In the genomic region with DNA sequence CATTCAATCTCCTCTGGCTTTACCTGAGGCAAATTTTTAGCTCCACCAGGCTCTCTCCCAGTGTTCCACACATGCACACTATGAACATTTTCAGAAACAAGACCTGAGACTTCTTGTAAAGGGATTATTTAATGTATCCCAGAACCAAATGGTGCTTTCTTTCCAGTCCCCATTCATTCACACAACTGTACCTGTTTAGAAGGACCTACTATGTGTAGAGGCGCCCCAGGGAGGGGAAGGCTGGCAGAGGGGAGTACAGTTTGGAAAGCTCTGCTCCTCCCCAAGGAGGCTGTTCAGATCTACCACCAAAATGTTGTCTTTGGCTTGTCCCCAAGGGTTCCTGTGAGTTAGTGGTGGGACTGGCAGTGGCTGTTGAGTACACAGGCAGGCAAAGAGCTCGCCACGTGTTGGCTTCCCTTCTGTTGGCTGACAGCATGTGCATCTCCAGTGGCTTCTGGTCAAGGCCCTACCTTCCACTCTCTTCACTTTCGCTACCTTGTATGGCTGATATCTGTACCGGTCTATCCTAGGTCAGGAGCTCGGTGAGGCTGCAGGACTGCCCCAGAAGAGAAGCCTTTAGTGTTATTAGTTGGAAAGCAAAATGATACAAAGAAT, we compare ENCODE assay signal across 1 mouse cellular context.
A peak's percentile ranks its signal among the peaks of the same experiment; 100 is the strongest.
TF ChIP-seq lines count a peak whose summit lies in the region.

No protein-coding gene starts in this region.

TF ChIP-seq in MEL, 35 proteins besides CTCF, POLR2A, EP300 and RAD21:
- no peak for TF ChIP-seq HCFC1 (IDR thresholded peaks at IDR 0.05; ENCODE audit: low read depth, low read length)
- TF ChIP-seq UBTF (IDR thresholded peaks at IDR 0.05; ENCODE audit: borderline replicate concordance, insufficient read depth, low read depth, low read length): no peak
- TF ChIP-seq BHLHE40 (IDR thresholded peaks at IDR 0.05; ENCODE audit: borderline replicate concordance, low read depth, low read length): no peak
- TF ChIP-seq ELF1 (IDR thresholded peaks at IDR 0.05; ENCODE audit: low read depth, low read length): no peak
- TF ChIP-seq MAX (IDR thresholded peaks at IDR 0.05; ENCODE audit: low read length): peak; percentile 67
- TF ChIP-seq TCF12 (IDR thresholded peaks at IDR 0.05; ENCODE audit: low read depth, low read length): no peak
- TF ChIP-seq GATA1 (IDR thresholded peaks at IDR 0.05; ENCODE audit: low read depth, low read length): no peak
- no peak for TF ChIP-seq USF1 (IDR thresholded peaks at IDR 0.05; ENCODE audit: low read depth, low read length)
- 0 out of 2 replicates have a peak, but pooled peaks have one; percentile 33 for TF ChIP-seq CHD1 (IDR thresholded peaks at IDR 0.05; ENCODE audit: low read depth, low read length)
- no peak for TF ChIP-seq MYB (IDR thresholded peaks at IDR 0.05; ENCODE audit: low read depth, low read length)
- TF ChIP-seq MAFK (IDR thresholded peaks at IDR 0.05; ENCODE audit: borderline replicate concordance, low read depth, low read length): no peak
- 0 out of 2 replicates have a peak, but pooled peaks have one; percentile 68 for TF ChIP-seq MXI1 (IDR thresholded peaks at IDR 0.05; ENCODE audit: low read depth, low read length)
- no peak for TF ChIP-seq TBP (IDR thresholded peaks at IDR 0.05; ENCODE audit: low read depth, low read length)
- TF ChIP-seq JUND (IDR thresholded peaks at IDR 0.05; ENCODE audit: low read depth, low read length): no peak
- no peak for TF ChIP-seq CHD2 (IDR thresholded peaks at IDR 0.05; ENCODE audit: low read length)
- no peak for TF ChIP-seq USF2 (IDR thresholded peaks at IDR 0.05; ENCODE audit: borderline replicate concordance in 1 of 2, insufficient read depth in 1 of 2, low read depth in 1 of 2, low read length in 2 of 2)
- TF ChIP-seq RCOR1 (IDR thresholded peaks at IDR 0.05; ENCODE audit: low read depth, low read length): peak; percentile 26; the same call in 1 of the 2 replicates
- no peak for TF ChIP-seq GABPA (IDR thresholded peaks at IDR 0.05; ENCODE audit: low read depth, low read length)
- TF ChIP-seq ZKSCAN1 (IDR thresholded peaks at IDR 0.05; ENCODE audit: low read depth, low read length): peak; percentile 96
- TF ChIP-seq KAT2A (conservative IDR thresholded peaks at IDR 0.05; ENCODE audit: low read depth, low read length): no peak
- no peak for TF ChIP-seq MYC (IDR thresholded peaks at IDR 0.05; ENCODE audit: low read depth, low read length)
